Mouse (Mus musculus) 416B (cell line): Measurements from ENCODE around the gene Smyd1.
"Not testable (repeated sequence)": the region's sequence is repeated elsewhere in the genome, so short reads cannot be mapped to it uniquely, and the experiment has no call there.

ENCODE experiments used
- DNase-seq: peaks from one replicate; pipeline ENCODE4 v3.0.0; 2011; ENCODE audit warnings: low read depth

Smyd1 gene

GRCm38 (mm10) chr6:71321826-71322283 is at the start of gene Smyd1:
Gene Smyd1, minus strand, starts transcription at chr6:71322233.
- no peak for DNase-seq

- DNase-seq, result no peak
Observed at GRCm38 (mm10) chr6:71371085-71371605, 49.1 kb upstream of the Smyd1 start.

- no peak for DNase-seq
Observed at GRCm38 (mm10) chr6:71369416-71369815, 47.4 kb upstream of the Smyd1 start.

GRCm38 (mm10) chr6:71363995-71364394 is 42.0 kb upstream of the Smyd1 start:
- DNase-seq, result no peak

- DNase-seq, result no peak
Observed at GRCm38 (mm10) chr6:71361156-71361670, 39.2 kb upstream of the Smyd1 start.

GRCm38 (mm10) chr6:71360751-71361150 is 38.7 kb upstream of the Smyd1 start:
- DNase-seq, result no peak

GRCm38 (mm10) chr6:71360221-71360620 is 38.2 kb upstream of the Smyd1 start:
- DNase-seq, result no peak

GRCm38 (mm10) chr6:71357493-71357892 is 35.5 kb upstream of the Smyd1 start:
- no peak for DNase-seq

GRCm38 (mm10) chr6:71353722-71354121 is 31.7 kb upstream of the Smyd1 start:
- no peak for DNase-seq

- no peak for DNase-seq
Observed at GRCm38 (mm10) chr6:71352866-71353427, 30.9 kb upstream of the Smyd1 start.

- no peak for DNase-seq
Observed at GRCm38 (mm10) chr6:71352201-71352600, 30.2 kb upstream of the Smyd1 start.

- DNase-seq, result no peak
Observed at GRCm38 (mm10) chr6:71351201-71351600, 29.2 kb upstream of the Smyd1 start.

- DNase-seq, result peak; percentile 1
Observed at GRCm38 (mm10) chr6:71348006-71348405, 26.0 kb upstream of the Smyd1 start.

- no peak for DNase-seq
Observed at GRCm38 (mm10) chr6:71341179-71341578, 19.1 kb upstream of the Smyd1 start.

GRCm38 (mm10) chr6:71339351-71339750 is 17.3 kb upstream of the Smyd1 start:
- DNase-seq, result no peak

- DNase-seq, result no peak
Observed at GRCm38 (mm10) chr6:71338941-71339340, 16.9 kb upstream of the Smyd1 start.

- no peak for DNase-seq
Observed at GRCm38 (mm10) chr6:71337666-71338065, 15.6 kb upstream of the Smyd1 start.

- DNase-seq, result no peak
Observed at GRCm38 (mm10) chr6:71333578-71334273, 11.7 kb upstream of the Smyd1 start.

- no peak for DNase-seq
Observed at GRCm38 (mm10) chr6:71333031-71333430, 11.0 kb upstream of the Smyd1 start.

GRCm38 (mm10) chr6:71332236-71332965 is 10.4 kb upstream of the Smyd1 start:
- no peak for DNase-seq

- DNase-seq, result not testable (repeated sequence)
Observed at GRCm38 (mm10) chr6:71331491-71331890, 9.5 kb upstream of the Smyd1 start.

- DNase-seq, result no peak
Observed at GRCm38 (mm10) chr6:71330486-71330885, 8.5 kb upstream of the Smyd1 start.

- DNase-seq, result no peak
Observed at GRCm38 (mm10) chr6:71329881-71330280, 7.8 kb upstream of the Smyd1 start.
